Mouse (Mus musculus) embryonic facial prominence, embryonic 15.5 days (tissue): ENCODE measurements at regions not wholly inside any gene's neighbourhood (a gene's known extent, or its start where the extent isn't known, plus 50 kb on each side); places are given as distances from the start of the nearest gene placed in this dataset.

ENCODE experiments used
- ATAC-seq: fragments of 200-750 bp; cut with Nextera tagmentation; 2 replicates; pipeline ENCODE4 v1.8.0; 2017; ENCODE audit warnings: low read depth, moderate TSS enrichment; ENCODE audit not compliant: insufficient number of reproducible peaks, low FRiP score, low TSS enrichment
- H3K27ac ChIP-seq: fragments of 300-500 bp; sonication (generic); replicated peaks from 2 replicates; pipeline ENCODE4 v1.5.1; 2015; ENCODE audit warnings: mild to moderate bottlenecking, inconsistent platforms
- H3K27me3 ChIP-seq: fragments of 300-500 bp; sonication (generic); 2 replicates; pipeline ENCODE4 v1.6.1; 2015; ENCODE audit warnings: inconsistent platforms
- H3K36me3 ChIP-seq: fragments of 300-500 bp; sonication (generic); 2 replicates; pipeline ENCODE4 v1.6.1; 2015; ENCODE audit warnings: mild to moderate bottlenecking, inconsistent platforms
- H3K4me1 ChIP-seq: fragments of 300-500 bp; sonication (generic); 2 replicates; pipeline ENCODE4 v1.6.1; 2015; ENCODE audit warnings: inconsistent platforms
- H3K4me2 ChIP-seq: fragments of 300-500 bp; sonication (generic); replicated peaks from 2 replicates; pipeline ENCODE4 v1.6.1; 2015; ENCODE audit warnings: mild to moderate bottlenecking, inconsistent platforms
- H3K4me3 ChIP-seq: fragments of 300-500 bp; sonication (generic); replicated peaks from 2 replicates; pipeline ENCODE4 v1.5.1; 2015; ENCODE audit warnings: mild to moderate bottlenecking, inconsistent platforms
- H3K9ac ChIP-seq: fragments of 300-500 bp; sonication (generic); 2 replicates; pipeline ENCODE4 v1.6.1; 2015; ENCODE audit warnings: inconsistent platforms
- H3K9me3 ChIP-seq: fragments of 300-500 bp; sonication (generic); replicated peaks from 2 replicates; pipeline ENCODE4 v1.6.1; 2016; ENCODE audit warnings: inconsistent platforms
- WGBS: fragments of 180-500 bp; shearing (Covaris S2); methylation state at CpG from one replicate; pipeline ENCODE4 v1.1.7; 2015; 5-methylcytosine and 5-hydroxymethylcytosine counted together

- 80% methylated on average over 11 of the region's 11 CpGs for WGBS
- H3K9me3 ChIP-seq, result no peaks in the 10 kb centered on the region
- ATAC-seq, result no peak
- H3K9ac ChIP-seq, result no peak overlapping the region
- no peaks in the 10 kb centered on the region for H3K4me1 ChIP-seq
- no peak overlapping the region for H3K4me2 ChIP-seq
- H3K4me3 ChIP-seq, result no peak overlapping the region
- H3K27ac ChIP-seq, result no peak overlapping the region
- no peaks in the 10 kb centered on the region for H3K36me3 ChIP-seq
- H3K27me3 ChIP-seq, result no peaks in the 10 kb centered on the region
Measured at GRCm38 (mm10) chr13:112171940-112172715, 116.1 kb upstream of the Ankrd55 start.

DNA sequence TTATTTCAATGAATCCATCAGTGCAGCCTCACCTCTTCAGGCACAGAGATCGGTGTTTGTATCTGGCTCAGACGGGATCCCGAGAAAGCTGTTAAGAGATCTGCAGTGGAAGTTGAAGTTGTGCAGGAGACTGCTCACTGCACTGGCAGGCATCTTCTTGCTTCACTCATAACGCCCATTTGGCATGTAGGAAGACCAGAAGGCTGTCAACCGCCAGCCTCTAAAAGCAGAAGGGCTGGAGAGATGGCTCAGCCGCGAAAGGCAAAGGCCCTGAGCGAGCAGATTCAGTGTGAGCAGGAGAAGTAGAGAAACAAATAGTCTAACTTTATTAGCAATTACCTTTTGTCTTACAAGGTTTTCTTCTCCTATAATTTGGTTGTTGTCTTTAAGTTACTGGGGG, 114.3 kb upstream of the Ankrd55 start:
- 86% methylated on average over 8 of the region's 8 CpGs for WGBS
- Histone ChIP-seq H3K27me3 (no peaks in the 10 kb centered on the region), H3K4me3 (no peak overlapping the region), H3K4me1 (no peaks in the 10 kb centered on the region), H3K27ac (no peak overlapping the region), H3K9me3 (no peaks in the 10 kb centered on the region), H3K9ac (no peak overlapping the region), H3K36me3 (no peaks in the 10 kb centered on the region), H3K4me2 (no peak overlapping the region)
- no peak for ATAC-seq

- no peaks in the 10 kb centered on the region for H3K4me1 ChIP-seq
- no peaks in the 10 kb centered on the region for H3K36me3 ChIP-seq
- no peaks in the 10 kb centered on the region for H3K27me3 ChIP-seq
- no peaks in the 10 kb centered on the region for H3K9me3 ChIP-seq
- H3K4me3 ChIP-seq, result no peak overlapping the region
- no peak for ATAC-seq
- H3K9ac ChIP-seq, result no peak overlapping the region
- H3K27ac ChIP-seq, result no peak overlapping the region
- no peak overlapping the region for H3K4me2 ChIP-seq
- WGBS, result 92% methylated on average over 4 of the region's 4 CpGs
Measured at GRCm38 (mm10) chr13:112178031-112178430, 110.2 kb upstream of the Ankrd55 start.

DNA sequence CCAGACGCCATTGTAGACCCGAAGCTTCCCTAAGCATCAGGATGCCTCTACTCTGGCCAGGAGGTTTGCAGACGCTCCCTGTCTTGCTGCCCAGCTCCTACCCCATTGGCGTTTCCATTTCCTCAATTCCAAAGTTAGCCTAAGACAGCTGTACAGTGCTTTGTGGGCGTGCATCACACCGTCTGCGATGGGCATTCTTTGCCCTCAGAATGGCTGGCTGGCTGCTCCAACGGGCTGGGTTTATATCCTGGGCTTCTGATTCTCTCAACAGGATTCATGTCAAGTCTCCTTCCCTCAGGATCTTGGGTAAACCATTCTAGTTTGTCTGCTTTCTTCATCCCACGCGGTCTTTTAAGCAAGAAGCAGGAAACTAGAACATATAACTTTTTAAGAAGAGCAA, 104.3 kb upstream of the Ankrd55 start:
- 92% methylated on average over 10 of the region's 10 CpGs for WGBS
- H3K36me3 ChIP-seq, result no peaks in the 10 kb centered on the region
- H3K27ac ChIP-seq, result no peak overlapping the region
- H3K9me3 ChIP-seq, result no peaks in the 10 kb centered on the region
- H3K27me3 ChIP-seq, result no peaks in the 10 kb centered on the region
- H3K9ac ChIP-seq, result no peak overlapping the region
- no peak for ATAC-seq
- no peak overlapping the region for H3K4me2 ChIP-seq
- peaks cover 19% of the 10 kb centered on the region for H3K4me1 ChIP-seq
- H3K4me3 ChIP-seq, result no peak overlapping the region

DNA sequence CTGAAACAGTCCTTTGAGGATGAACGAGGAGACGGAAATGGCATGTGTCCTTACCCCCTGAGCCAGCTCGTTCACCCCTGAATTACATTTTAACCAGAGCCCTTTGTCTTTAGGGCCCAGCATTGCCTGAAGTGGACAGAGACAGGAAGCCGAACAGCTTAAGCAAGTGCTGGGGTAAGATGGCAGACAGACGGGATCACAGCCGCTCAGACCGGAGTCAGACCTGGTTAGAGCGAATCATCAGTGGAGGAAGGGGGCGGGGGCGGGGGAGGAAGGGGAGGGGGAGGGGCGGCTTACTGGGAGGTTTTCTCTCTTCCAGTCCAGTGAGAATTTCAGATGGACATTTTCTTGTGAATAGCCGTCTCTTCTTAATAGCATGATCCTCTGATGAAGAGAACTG, 103.1 kb upstream of the Ankrd55 start:
- Histone ChIP-seq H3K4me2 (no peak overlapping the region), H3K4me3 (no peak overlapping the region), H3K27ac (no peak overlapping the region), H3K27me3 (no peaks in the 10 kb centered on the region), H3K4me1 (peaks cover 19% of the 10 kb centered on the region), H3K9ac (no peak overlapping the region), H3K36me3 (no peaks in the 10 kb centered on the region), H3K9me3 (no peaks in the 10 kb centered on the region)
- ATAC-seq, result no peak
- 34% methylated on average over 10 of the region's 12 CpGs for WGBS

DNA sequence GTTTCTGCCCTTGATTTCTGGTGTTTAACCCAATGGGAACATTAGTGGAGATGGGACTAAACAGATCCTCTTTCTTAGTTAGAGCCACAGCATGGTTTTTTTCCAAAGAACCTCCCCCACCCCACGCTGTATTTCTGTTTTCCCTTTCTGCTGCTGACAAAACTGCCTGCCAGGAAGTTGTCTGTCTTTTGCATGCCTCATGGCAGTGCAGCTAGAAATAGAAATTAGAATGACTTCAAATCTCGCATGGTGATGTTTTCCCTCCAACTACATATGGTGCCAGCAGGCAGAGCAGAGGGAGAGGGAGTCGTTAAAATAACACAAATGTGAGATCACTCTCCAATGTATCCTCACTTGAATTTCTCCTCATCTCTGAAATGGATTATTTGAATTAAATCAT, 101.0 kb upstream of the Ankrd55 start:
- H3K36me3 ChIP-seq, result no peaks in the 10 kb centered on the region

GRCm38 (mm10) chr13:112188313-112188712, 99.9 kb upstream of the Ankrd55 start:
- H3K4me1 ChIP-seq, result peaks cover 19% of the 10 kb centered on the region
- H3K9ac ChIP-seq, result no peak overlapping the region
- no peaks in the 10 kb centered on the region for H3K36me3 ChIP-seq
- H3K4me3 ChIP-seq, result no peak overlapping the region
- no peak for ATAC-seq
- H3K4me2 ChIP-seq, result no peak overlapping the region
- 43% methylated on average over 7 of the region's 7 CpGs for WGBS
- peak overlapping the region; percentile 28 for H3K27ac ChIP-seq
- no peaks in the 10 kb centered on the region for H3K9me3 ChIP-seq
- H3K27me3 ChIP-seq, result no peaks in the 10 kb centered on the region

More for the DNA sequence above, 101.0 kb upstream of the Ankrd55 start:
- no peak overlapping the region for H3K9ac ChIP-seq
- no peaks in the 10 kb centered on the region for H3K9me3 ChIP-seq
- H3K27me3 ChIP-seq, result no peaks in the 10 kb centered on the region
- WGBS, result 18% methylated on average over 3 of the region's 3 CpGs
- no peak for ATAC-seq
- H3K27ac ChIP-seq, result no peak overlapping the region
- H3K4me1 ChIP-seq, result peaks cover 19% of the 10 kb centered on the region
- no peak overlapping the region for H3K4me2 ChIP-seq
- H3K4me3 ChIP-seq, result no peak overlapping the region

DNA sequence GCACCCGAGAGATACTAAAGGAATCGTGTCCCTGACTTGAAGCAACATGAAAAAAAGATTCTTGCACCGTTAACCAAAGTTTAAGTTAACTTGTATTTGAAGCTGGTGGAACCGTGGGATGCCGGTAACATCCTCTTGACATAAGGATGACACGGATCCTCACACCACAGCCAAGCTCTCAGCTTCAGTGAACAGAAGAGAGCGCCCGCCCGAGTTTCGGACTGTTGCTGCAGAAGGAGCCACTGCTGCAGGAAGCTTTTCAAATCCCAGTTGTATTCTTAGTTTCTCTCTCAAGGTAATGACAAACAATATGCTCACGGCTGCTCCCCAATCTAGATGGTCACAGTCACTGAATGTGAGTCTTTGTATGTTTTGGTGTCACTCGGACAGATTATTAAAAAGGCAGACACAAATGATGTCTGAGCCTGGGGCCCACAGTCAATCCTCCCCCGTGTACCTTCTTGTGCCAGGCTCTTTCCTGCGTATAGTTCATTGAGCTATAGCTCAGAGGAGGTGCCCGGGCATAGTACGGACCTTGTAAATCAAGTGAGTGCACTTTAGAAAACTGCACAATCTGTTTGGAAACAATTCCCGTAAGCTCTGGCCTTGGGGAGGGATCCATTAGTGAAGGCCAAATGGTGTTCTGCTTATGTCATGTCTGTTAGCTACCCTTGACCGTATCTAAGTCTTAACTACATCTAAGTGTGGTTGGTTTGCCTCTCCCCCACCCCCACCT, 99.3 kb upstream of the Ankrd55 start:
- WGBS, result 81% methylated on average over 18 of the region's 18 CpGs
- ATAC-seq, result no peak
- no peak overlapping the region for H3K27ac ChIP-seq
- no peaks in the 10 kb centered on the region for H3K9me3 ChIP-seq
- no peaks in the 10 kb centered on the region for H3K27me3 ChIP-seq
- H3K36me3 ChIP-seq, result no peaks in the 10 kb centered on the region
- no peak overlapping the region for H3K4me2 ChIP-seq
- no peak overlapping the region for H3K9ac ChIP-seq
- H3K4me3 ChIP-seq, result no peak overlapping the region
- peaks cover 19% of the 10 kb centered on the region for H3K4me1 ChIP-seq

- 40% methylated on average over 5 of the region's 5 CpGs for WGBS
Measured at GRCm38 (mm10) chr13:112189605-112190004, 98.6 kb upstream of the Ankrd55 start.

DNA sequence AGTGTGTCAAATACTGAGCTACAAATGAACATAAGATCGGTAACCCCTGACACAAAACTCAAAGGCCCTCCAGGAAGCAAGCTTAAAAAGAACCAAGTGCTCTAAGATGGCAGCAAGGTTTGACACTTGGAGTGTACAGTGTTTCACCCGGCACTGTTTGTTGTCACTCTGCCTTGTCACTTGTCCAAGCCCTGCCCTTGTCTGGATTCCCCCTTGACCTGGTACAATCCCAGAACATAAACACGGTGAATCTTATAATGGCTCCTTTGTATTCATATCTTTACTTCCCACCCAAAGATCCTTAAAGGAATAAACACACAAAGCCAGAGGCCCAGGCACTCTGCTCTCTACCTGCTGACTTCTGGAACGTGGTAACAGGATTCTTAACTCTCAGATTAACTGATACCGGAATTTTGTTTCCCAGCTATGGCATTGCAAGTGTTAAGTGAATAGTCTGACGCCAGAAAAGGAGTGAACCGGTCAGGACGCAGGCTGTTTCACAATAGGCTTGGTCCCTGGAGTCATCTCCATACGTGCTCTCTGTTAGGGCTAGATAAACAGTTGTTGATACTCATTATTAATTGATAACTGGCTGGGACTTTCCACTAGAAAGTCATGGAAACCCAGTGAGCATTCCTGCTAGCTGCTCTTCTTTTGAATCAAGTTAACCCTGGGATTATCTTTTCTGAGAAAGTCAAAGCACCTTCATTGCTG, 95.9 kb upstream of the Ankrd55 start:
- H3K27ac ChIP-seq, result no peak overlapping the region
- no peaks in the 10 kb centered on the region for H3K9me3 ChIP-seq
- no peak overlapping the region for H3K9ac ChIP-seq
- ATAC-seq, result no peak
- no peak overlapping the region for H3K4me3 ChIP-seq
- no peaks in the 10 kb centered on the region for H3K27me3 ChIP-seq
- no peak overlapping the region for H3K4me2 ChIP-seq
- 38% methylated on average over 9 of the region's 9 CpGs for WGBS
- H3K36me3 ChIP-seq, result no peaks in the 10 kb centered on the region
- peaks cover 24% of the 10 kb centered on the region for H3K4me1 ChIP-seq

More at GRCm38 (mm10) chr13:112189605-112190004, 98.6 kb upstream of the Ankrd55 start:
- H3K36me3 ChIP-seq, result no peaks in the 10 kb centered on the region
- no peak overlapping the region for H3K9ac ChIP-seq
- peaks cover 19% of the 10 kb centered on the region for H3K4me1 ChIP-seq
- ATAC-seq, result no peak
- no peak overlapping the region for H3K27ac ChIP-seq
- H3K27me3 ChIP-seq, result no peaks in the 10 kb centered on the region
- no peak overlapping the region for H3K4me2 ChIP-seq
- no peaks in the 10 kb centered on the region for H3K9me3 ChIP-seq
- no peak overlapping the region for H3K4me3 ChIP-seq

- WGBS, result 67% methylated on average over 5 of the region's 5 CpGs
- H3K27ac ChIP-seq, result no peak overlapping the region
- ATAC-seq, result no peak
- H3K4me1 ChIP-seq, result peaks cover 18% of the 10 kb centered on the region
- H3K27me3 ChIP-seq, result no peaks in the 10 kb centered on the region
- H3K4me2 ChIP-seq, result no peak overlapping the region
- H3K36me3 ChIP-seq, result no peaks in the 10 kb centered on the region
- H3K9me3 ChIP-seq, result no peaks in the 10 kb centered on the region
- no peak overlapping the region for H3K9ac ChIP-seq
- no peak overlapping the region for H3K4me3 ChIP-seq
Measured at GRCm38 (mm10) chr13:112193676-112194075, 94.6 kb upstream of the Ankrd55 start.
